Comparison of ENCODE assay signal across 21 mouse cellular contexts in genomic region chr8:122766647-122767200, GRCm38 (mm10). TPM values are rescaled to one million over a fixed set of nuclear protein-coding genes. Genes with fewer than 3 reads are reported as not detected.
DNase-seq lines count a peak whose midpoint lies in the region; ATAC-seq lines count a peak whose summit lies in the region.
"Had no signal": no experiment of that assay in that cellular context is flagged by ENCODE, and none has a peak within 500 bp of the region (broad histone marks: within the 10 kb centered on the region; RNA-seq: fewer than 3 reads in every experiment).

No protein-coding gene starts in this region.

- H3K4me3 ChIP-seq in liver, embryonic 15.5 days (replicated peaks) = no peak overlapping the region
- no peak overlapping the region for H3K4me3 ChIP-seq in liver, embryonic 12.5 days
- H3K4me3 ChIP-seq in neural tube, embryonic 13.5 days = no peak overlapping the region
- no peak overlapping the region for H3K4me3 ChIP-seq in brown adipose tissue, adult 24 weeks (ENCODE audit: insufficient read depth, low read depth, low read length)
- H3K4me3 ChIP-seq: hindbrain, embryonic 12.5 days; intestine, embryonic 15.5 days; limb, embryonic 13.5 days had no signal

- H3K27me3 ChIP-seq in liver, embryonic 15.5 days = peaks cover 90% of the 10 kb centered on the region
- peaks cover 92% of the 10 kb centered on the region for H3K27me3 ChIP-seq in liver, embryonic 12.5 days (replicated peaks)
- H3K27me3 ChIP-seq in neural tube, embryonic 13.5 days = no peaks in the 10 kb centered on the region; the same call in 1 of the 2 replicates

- no peak overlapping the region for H3K27ac ChIP-seq in liver, embryonic 15.5 days (replicated peaks)
- H3K27ac ChIP-seq in liver, embryonic 12.5 days = no peak overlapping the region
- H3K27ac ChIP-seq in neural tube, embryonic 13.5 days (replicated peaks) = 0 out of 2 replicates have a peak overlapping the region, but pooled peaks have one; percentile 13
- peak overlapping the region; percentile 91 for H3K27ac ChIP-seq in brown adipose tissue, adult 24 weeks (replicated peaks; ENCODE audit: low read depth, low read length)
- H3K27ac ChIP-seq: hindbrain, embryonic 12.5 days; intestine, embryonic 15.5 days; limb, embryonic 13.5 days had no signal

- 56% methylated on average over 8 of the region's 8 CpGs for WGBS in liver, embryonic 15.5 days (ENCODE audit: insufficient replicate concordance)
- 63% methylated on average over 8 of the region's 8 CpGs for WGBS in liver, embryonic 12.5 days (ENCODE audit: insufficient replicate concordance)
- 42% methylated on average over 8 of the region's 8 CpGs for WGBS in neural tube, embryonic 13.5 days

- DNase-seq in neural tube, embryonic 10.5 days (ENCODE audit: extremely low spot score, low spot score) = no peak
- peak; percentile 15 for DNase-seq in adrenal gland, adult 8-10 months
- DNase-seq in thymus, postnatal 36 days = no peak
- DNase-seq in gastrocnemius, postnatal 10 days = no peak
- DNase-seq: cerebellum, adult 11 months; cerebellum, postnatal 25 days; embryo, embryonic 11 days; heart, postnatal 10 days; kidney, adult 9 months; kidney, postnatal 4 days; layer of hippocampus, adult 9-11 months; lung, adult 2 months had no signal

- peak; percentile 49; the same call in 1 of the 2 replicates for ATAC-seq in liver, embryonic 15.5 days (ENCODE audit: insufficient read depth)
- no peak for ATAC-seq in liver, embryonic 12.5 days
- ATAC-seq in neural tube, embryonic 13.5 days (ENCODE audit: low read depth) = no peak
- ATAC-seq: activated CD4-positive, CD25-positive, alpha-beta regulatory T cell, adult 4 months; forebrain, embryonic 16.5 days had no signal

- no peak overlapping the region for H3K9ac ChIP-seq in liver, embryonic 15.5 days
- no peak overlapping the region for H3K9ac ChIP-seq in liver, embryonic 12.5 days
- H3K9ac ChIP-seq in neural tube, embryonic 13.5 days = no peak overlapping the region
- H3K9ac ChIP-seq: hindbrain, embryonic 12.5 days; intestine, embryonic 15.5 days; limb, embryonic 13.5 days had no signal

- no peak overlapping the region for H3K4me2 ChIP-seq in liver, embryonic 15.5 days
- no peak overlapping the region for H3K4me2 ChIP-seq in liver, embryonic 12.5 days
- no peak overlapping the region for H3K4me2 ChIP-seq in neural tube, embryonic 13.5 days
- H3K4me2 ChIP-seq: hindbrain, embryonic 12.5 days; intestine, embryonic 15.5 days; limb, embryonic 13.5 days had no signal

- H3K9me3 ChIP-seq in liver, embryonic 15.5 days (replicated peaks) = no peaks in the 10 kb centered on the region
- H3K9me3 ChIP-seq in liver, embryonic 12.5 days (replicated peaks) = no peaks in the 10 kb centered on the region
- H3K9me3 ChIP-seq in neural tube, embryonic 13.5 days = no peaks in the 10 kb centered on the region
- H3K9me3 ChIP-seq: hindbrain, embryonic 12.5 days; intestine, embryonic 15.5 days; limb, embryonic 13.5 days had no signal

- peaks cover 32% of the 10 kb centered on the region for H3K4me1 ChIP-seq in liver, embryonic 15.5 days (replicated peaks)
- peaks cover 29% of the 10 kb centered on the region for H3K4me1 ChIP-seq in liver, embryonic 12.5 days
- peaks cover 36% of the 10 kb centered on the region for H3K4me1 ChIP-seq in neural tube, embryonic 13.5 days (replicated peaks)
- peaks cover 11% of the 10 kb centered on the region for H3K4me1 ChIP-seq in brown adipose tissue, adult 24 weeks (ENCODE audit: control insufficient read depth, insufficient read depth, insufficient read length, low read length)
- H3K4me1 ChIP-seq: intestine, embryonic 15.5 days; limb, embryonic 13.5 days had no signal

- no peaks in the 10 kb centered on the region for H3K36me3 ChIP-seq in liver, embryonic 15.5 days (replicated peaks)
- H3K36me3 ChIP-seq in liver, embryonic 12.5 days = no peaks in the 10 kb centered on the region
- H3K36me3 ChIP-seq in neural tube, embryonic 13.5 days = no peaks in the 10 kb centered on the region
- H3K36me3 ChIP-seq: hindbrain, embryonic 12.5 days; intestine, embryonic 15.5 days; limb, embryonic 13.5 days had no signal

RNA-seq across cellular contexts. Expression of gene Acsf3, which starts 8.6 kb away (rescaled TPM):
- polyA plus RNA-seq in liver, embryonic 15.5 days (2015; fragmentation: Nextera tagmentation; extraction: Ambion mirVana) = 8.3 and 9.9 TPM in 2 replicates
- 10.8 and 11.3 TPM in 2 replicates for polyA plus RNA-seq in liver, embryonic 12.5 days (2016; fragmentation: Nextera tagmentation; extraction: Ambion mirVana)
- 15.6 and 17.1 TPM in 2 replicates for polyA plus RNA-seq in neural tube, embryonic 13.5 days (2015; fragmentation: Nextera tagmentation; extraction: Ambion mirVana)
- total RNA-seq in adrenal gland, adult 8-10 months (2022) = 10 to 100 TPM; 38.4 to 44.5 (median 41.2) TPM
- 102 and 104 TPM in 2 replicates for polyA plus RNA-seq in brown adipose tissue, adult 24 weeks (2012; ENCODE audit: insufficient read depth, insufficient read length, missing spikeins)
- total RNA-seq in gastrocnemius, postnatal 10 days (2021) = 10 to 100 TPM; 14.3 to 15.0 TPM

Comparison
In these comparisons a context has a peak if more than half of its experiments do, and no peak if none do; other contexts are left out.
1. H3K27ac ChIP-seq: peak in neural tube, embryonic 13.5 days (single experiment) and brown adipose tissue, adult 24 weeks (single experiment); none in liver, embryonic 15.5 days (single experiment) and liver, embryonic 12.5 days (single experiment).